In the genomic region with DNA sequence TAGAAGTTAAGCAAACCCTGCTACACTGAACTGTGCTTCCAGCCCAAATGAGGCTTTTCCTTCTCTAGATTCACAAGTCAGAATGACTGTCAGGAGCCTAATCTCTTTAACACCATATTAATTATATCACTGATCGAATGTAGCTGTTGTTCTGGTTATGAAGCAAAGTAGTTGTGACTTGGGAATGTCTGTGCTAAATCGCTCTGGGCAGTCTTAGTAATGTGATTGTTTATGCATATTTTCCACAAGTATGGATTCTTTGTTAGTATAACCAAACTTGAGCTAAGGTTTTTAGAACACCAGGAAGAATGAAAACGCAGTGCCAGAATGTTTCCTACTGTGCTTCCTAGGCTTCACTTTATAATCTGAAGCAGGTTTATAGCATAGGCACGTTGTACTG, we compare ENCODE assay signal across 16 mouse cellular contexts.
DNase-seq lines count a peak whose midpoint lies in the region; ATAC-seq and TF ChIP-seq lines count a peak whose summit lies in the region.
"Had no signal": no experiment of that assay in that cellular context is flagged by ENCODE, and none has a peak within 500 bp of the region (broad histone marks: within the 10 kb centered on the region; RNA-seq: fewer than 3 reads in every experiment).

No protein-coding gene starts in this region.

- no peaks in the 10 kb centered on the region for H3K27me3 ChIP-seq in forebrain, embryonic 12.5 days
- H3K27me3 ChIP-seq in forebrain, embryonic 11.5 days (ENCODE audit: control insufficient read depth, insufficient read depth, low read length): no peaks in the 10 kb centered on the region
- H3K27me3 ChIP-seq in lung, postnatal 0 days (replicated peaks; ENCODE audit: insufficient read depth, low read length): no peaks in the 10 kb centered on the region
- no peaks in the 10 kb centered on the region for H3K27me3 ChIP-seq in hindbrain, embryonic 11.5 days (ENCODE audit: control insufficient read depth, insufficient read depth, low read length)
- H3K27me3 ChIP-seq: intestine, embryonic 15.5 days; liver, embryonic 12.5 days; neural tube, embryonic 12.5 days had no signal

- no peak overlapping the region for H3K4me2 ChIP-seq in forebrain, embryonic 12.5 days
- H3K4me2 ChIP-seq in forebrain, embryonic 11.5 days (ENCODE audit: low read depth, low read length, severe bottlenecking): no peak overlapping the region
- no peak overlapping the region for H3K4me2 ChIP-seq in lung, postnatal 0 days (replicated peaks; ENCODE audit: low read depth, low read length)
- H3K4me2 ChIP-seq in hindbrain, embryonic 11.5 days (replicated peaks; ENCODE audit: low read depth, low read length): no peak overlapping the region; the same call in 1 of the 2 replicates
- H3K4me2 ChIP-seq: intestine, embryonic 15.5 days; liver, embryonic 12.5 days; neural tube, embryonic 12.5 days had no signal

- H3K9ac ChIP-seq in forebrain, embryonic 12.5 days: no peak overlapping the region
- H3K9ac ChIP-seq in forebrain, embryonic 11.5 days (ENCODE audit: low read length): no peak overlapping the region; the same call in 1 of the 2 replicates
- no peak overlapping the region for H3K9ac ChIP-seq in lung, postnatal 0 days (replicated peaks; ENCODE audit: low read depth)
- no peak overlapping the region for H3K9ac ChIP-seq in hindbrain, embryonic 11.5 days (ENCODE audit: low read depth, low read length)
- H3K9ac ChIP-seq: intestine, embryonic 15.5 days; liver, embryonic 12.5 days; neural tube, embryonic 12.5 days had no signal

- no peak overlapping the region for H3K4me3 ChIP-seq in forebrain, embryonic 12.5 days (replicated peaks)
- H3K4me3 ChIP-seq in forebrain, embryonic 11.5 days (ENCODE audit: low read depth, low read length): no peak overlapping the region
- H3K4me3 ChIP-seq in lung, postnatal 0 days (ENCODE audit: low read depth, low read length): no peak overlapping the region
- no peak overlapping the region for H3K4me3 ChIP-seq in hindbrain, embryonic 11.5 days (ENCODE audit: low read depth, low read length)
- H3K4me3 ChIP-seq: intestine, embryonic 15.5 days; liver, embryonic 12.5 days; neural tube, embryonic 12.5 days had no signal

- no peak for TF ChIP-seq EP300 in lung, postnatal 0 days (IDR thresholded peaks at IDR 0.05)

- no peak for ATAC-seq in forebrain, embryonic 12.5 days (ENCODE audit: low FRiP score)
- ATAC-seq in forebrain, embryonic 11.5 days (replicated peaks; ENCODE audit: low FRiP score): no peak
- ATAC-seq in lung, postnatal 0 days: no peak
- ATAC-seq in hindbrain, embryonic 11.5 days (ENCODE audit: low FRiP score): no peak
- ATAC-seq: intestine, embryonic 15.5 days; liver, embryonic 12.5 days had no signal

- peaks cover 17% of the 10 kb centered on the region for H3K4me1 ChIP-seq in forebrain, embryonic 12.5 days
- 0 out of 2 replicates have a peak, but pooled peaks cover 3% of the 10 kb centered on the region for H3K4me1 ChIP-seq in forebrain, embryonic 11.5 days (replicated peaks; ENCODE audit: control insufficient read depth, insufficient read depth, low read length)
- H3K4me1 ChIP-seq in lung, postnatal 0 days (ENCODE audit: insufficient read depth, low read depth, low read length): no peaks in the 10 kb centered on the region
- H3K4me1 ChIP-seq in hindbrain, embryonic 11.5 days (replicated peaks; ENCODE audit: control insufficient read depth, insufficient read depth, low read length): peaks cover 2% of the 10 kb centered on the region; the same call in 1 of the 2 replicates
- H3K4me1 ChIP-seq: intestine, embryonic 15.5 days; liver, embryonic 12.5 days had no signal

- H3K9me3 ChIP-seq in forebrain, embryonic 12.5 days: no peaks in the 10 kb centered on the region
- no peaks in the 10 kb centered on the region for H3K9me3 ChIP-seq in forebrain, embryonic 11.5 days (ENCODE audit: control insufficient read depth, low read length)
- no peaks in the 10 kb centered on the region for H3K9me3 ChIP-seq in lung, postnatal 0 days (ENCODE audit: low read length)
- no peaks in the 10 kb centered on the region for H3K9me3 ChIP-seq in hindbrain, embryonic 11.5 days (ENCODE audit: control insufficient read depth, low read length)
- H3K9me3 ChIP-seq: intestine, embryonic 15.5 days; liver, embryonic 12.5 days; neural tube, embryonic 12.5 days had no signal

- no peak for DNase-seq in forebrain, embryonic 11.5 days (ENCODE audit: low spot score)
- DNase-seq in lung, postnatal 0 days (ENCODE audit: low spot score): peak; percentile 22
- no peak for DNase-seq in lung, postnatal 25 days (ENCODE audit: low spot score)
- peak; percentile 8 for DNase-seq in hindbrain, embryonic 11.5 days (ENCODE audit: low spot score)
- DNase-seq in retina, embryonic 14.5 days (ENCODE audit: low spot score): peak; percentile 42
- no peak for DNase-seq in thymus, postnatal 25 days
- no peak for DNase-seq in liver
- DNase-seq: cerebellum, adult 11-12 months; gastrocnemius, postnatal 36 days; kidney, postnatal 36 days; right cerebral cortex, adult 18-20 months; thymus, postnatal 14 days had no signal

- no peaks in the 10 kb centered on the region for H3K36me3 ChIP-seq in forebrain, embryonic 12.5 days (replicated peaks)
- H3K36me3 ChIP-seq in forebrain, embryonic 11.5 days (ENCODE audit: control insufficient read depth, insufficient read depth, low read length): no peaks in the 10 kb centered on the region
- no peaks in the 10 kb centered on the region for H3K36me3 ChIP-seq in lung, postnatal 0 days (ENCODE audit: insufficient read depth, low read length)
- no peaks in the 10 kb centered on the region for H3K36me3 ChIP-seq in hindbrain, embryonic 11.5 days (ENCODE audit: control insufficient read depth, insufficient read depth, low read length)
- H3K36me3 ChIP-seq: intestine, embryonic 15.5 days; liver, embryonic 12.5 days; neural tube, embryonic 12.5 days had no signal

- 0 out of 2 replicates have a peak overlapping the region, but pooled peaks have one; percentile 31 for H3K27ac ChIP-seq in forebrain, embryonic 12.5 days
- no peak overlapping the region for H3K27ac ChIP-seq in forebrain, embryonic 11.5 days (ENCODE audit: low read depth, low read length)
- H3K27ac ChIP-seq in lung, postnatal 0 days (ENCODE audit: low read length): no peak overlapping the region
- no peak overlapping the region for H3K27ac ChIP-seq in hindbrain, embryonic 11.5 days (ENCODE audit: low read depth, low read length)
- H3K27ac ChIP-seq: intestine, embryonic 15.5 days; liver, embryonic 12.5 days; neural tube, embryonic 12.5 days had no signal

- 39% methylated on average over 4 of the region's 4 CpGs for WGBS in forebrain, embryonic 12.5 days
- 37% methylated on average over 4 of the region's 4 CpGs for WGBS in forebrain, embryonic 11.5 days
- WGBS in lung, postnatal 0 days: 39% methylated on average over 4 of the region's 4 CpGs
- WGBS in hindbrain, embryonic 11.5 days: 32% methylated on average over 4 of the region's 4 CpGs

- TF ChIP-seq CTCF in lung, postnatal 0 days (IDR thresholded peaks at IDR 0.05): no peak

Comparison
In these comparisons a context has a peak if more than half of its experiments do, and no peak if none do; other contexts are left out.
1. DNase-seq: peak in lung, postnatal 0 days (single experiment), hindbrain, embryonic 11.5 days (single experiment) and retina, embryonic 14.5 days (single experiment); none in forebrain, embryonic 11.5 days (single experiment), lung, postnatal 25 days (single experiment), thymus, postnatal 25 days (single experiment) and liver (single experiment).